Mouse (Mus musculus) limb, embryonic 13.5 days (tissue): Measurements from ENCODE around the gene Zmynd11. TPM values are rescaled to one million over a fixed set of nuclear protein-coding genes. Genes with fewer than 3 reads are reported as not detected.
A peak's percentile ranks its signal among the peaks of the same experiment; 100 is the strongest.

Source experiments
- ATAC-seq: fragments of 200-750 bp; cut with Nextera tagmentation; 2 replicates; pipeline ENCODE4 v1.8.0; 2017; ENCODE audit warnings: low read depth, moderate number of reproducible peaks, moderate TSS enrichment; ENCODE audit not compliant: low FRiP score
- H3K27ac ChIP-seq: fragments of 300-500 bp; sonication (generic); 2 replicates; pipeline ENCODE4 v1.5.1; 2015; ENCODE audit warnings: inconsistent platforms, mild to moderate bottlenecking, moderate library complexity
- H3K27me3 ChIP-seq: fragments of 300-500 bp; sonication (generic); 2 replicates; pipeline ENCODE4 v1.6.1; 2015; ENCODE audit warnings: mild to moderate bottlenecking, inconsistent platforms
- H3K36me3 ChIP-seq: fragments of 300-500 bp; sonication (generic); 2 replicates; pipeline ENCODE4 v1.6.1; 2015; ENCODE audit warnings: inconsistent platforms, mild to moderate bottlenecking, moderate library complexity
- H3K4me1 ChIP-seq: fragments of 300-500 bp; sonication (generic); 2 replicates; pipeline ENCODE4 v1.6.1; 2015; ENCODE audit warnings: inconsistent platforms
- H3K4me2 ChIP-seq: fragments of 300-500 bp; sonication (generic); replicated peaks from 2 replicates; pipeline ENCODE4 v1.6.1; 2015; ENCODE audit warnings: inconsistent platforms, mild to moderate bottlenecking, moderate library complexity
- H3K4me3 ChIP-seq: fragments of 300-500 bp; sonication (generic); 2 replicates; pipeline ENCODE4 v1.5.1; 2015; ENCODE audit warnings: moderate library complexity, mild to moderate bottlenecking, inconsistent platforms
- H3K9ac ChIP-seq: fragments of 300-500 bp; sonication (generic); 2 replicates; pipeline ENCODE4 v1.6.1; 2015; ENCODE audit warnings: mild to moderate bottlenecking, inconsistent platforms
- H3K9me3 ChIP-seq: fragments of 300-500 bp; sonication (generic); 2 replicates; pipeline ENCODE4 v1.6.1; 2016; ENCODE audit warnings: inconsistent platforms
- WGBS: fragments of 180-500 bp; shearing (Covaris S2); methylation state at CpG from one replicate; pipeline ENCODE4 v1.1.7; 2015; 5-methylcytosine and 5-hydroxymethylcytosine counted together
- polyA plus RNA-seq: library from polyadenylated mRNA; unstranded; fragments of >200 nt; fragmentation: Nextera tagmentation; extraction: Ambion mirVana; gene quantifications from 2 replicates; pipeline ENCODE4 v1.2.1, GENCODE M21; 2015

Gene Zmynd11
- 122 and 127 TPM in 2 replicates for polyA plus RNA-seq

DNA sequence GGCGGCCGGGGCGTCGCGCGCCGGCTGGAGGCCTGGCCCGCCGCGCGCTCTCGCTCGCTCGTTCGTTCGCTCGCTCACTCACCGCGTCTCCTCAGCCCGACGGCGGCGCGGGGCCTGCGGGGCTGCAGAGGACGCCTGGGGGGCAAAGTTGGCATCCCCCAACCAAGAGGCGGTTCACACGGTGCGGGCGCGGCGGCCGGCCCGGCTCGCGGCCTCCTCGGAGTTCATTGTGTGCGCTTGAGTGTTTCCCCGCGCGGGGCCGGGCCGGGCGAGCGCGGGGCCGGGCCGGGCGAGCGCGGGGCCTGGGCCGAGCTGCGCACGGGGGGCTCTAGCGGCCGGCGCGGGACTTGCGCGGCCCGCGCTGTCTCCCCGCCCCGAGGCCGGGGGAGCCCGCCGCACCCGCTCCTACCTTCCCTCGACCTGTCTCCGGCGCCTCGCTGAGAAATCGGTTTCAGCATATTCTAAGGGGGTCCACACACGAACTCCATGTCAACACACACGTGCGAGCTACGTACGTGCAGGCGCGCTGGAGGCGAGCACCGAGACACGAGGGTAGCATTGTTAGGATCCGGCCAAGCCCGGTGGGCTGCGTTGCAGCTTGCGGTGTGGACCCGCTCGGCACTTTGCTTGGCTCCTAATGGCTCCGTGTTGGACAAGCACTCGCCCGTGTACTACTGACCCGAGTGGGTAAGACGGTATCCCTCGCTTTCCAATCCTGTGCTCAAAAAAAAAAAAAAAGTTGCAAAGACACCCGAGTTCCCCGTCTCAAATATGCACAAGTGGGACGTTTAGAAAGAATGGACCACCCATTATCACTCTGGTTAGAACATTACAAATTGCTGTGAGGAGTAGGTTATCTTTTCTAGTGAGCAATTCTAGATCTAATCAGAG, at the start of gene Zmynd11:
Gene Zmynd11 (minus strand): TSS at position 685 of the 891 bp plus-strand sequence.
- Histone ChIP-seq H3K4me3 (peak within 1 kb of the TSS; percentile 98), H3K27me3 (no peaks in the 10 kb centered on the region), H3K9me3 (no peaks in the 10 kb centered on the region), H3K9ac (peak within 1 kb of the TSS; percentile 100), H3K36me3 (no peaks in the 10 kb centered on the region), H3K4me1 (peaks cover 48% of the 10 kb centered on the region), H3K27ac (peak within 1 kb of the TSS; percentile 100), H3K4me2 (peak within 1 kb of the TSS; percentile 79)
- ATAC-seq, result peak; percentile 85
- under 1% methylated on average over 86 of the region's 98 CpGs for WGBS

DNA sequence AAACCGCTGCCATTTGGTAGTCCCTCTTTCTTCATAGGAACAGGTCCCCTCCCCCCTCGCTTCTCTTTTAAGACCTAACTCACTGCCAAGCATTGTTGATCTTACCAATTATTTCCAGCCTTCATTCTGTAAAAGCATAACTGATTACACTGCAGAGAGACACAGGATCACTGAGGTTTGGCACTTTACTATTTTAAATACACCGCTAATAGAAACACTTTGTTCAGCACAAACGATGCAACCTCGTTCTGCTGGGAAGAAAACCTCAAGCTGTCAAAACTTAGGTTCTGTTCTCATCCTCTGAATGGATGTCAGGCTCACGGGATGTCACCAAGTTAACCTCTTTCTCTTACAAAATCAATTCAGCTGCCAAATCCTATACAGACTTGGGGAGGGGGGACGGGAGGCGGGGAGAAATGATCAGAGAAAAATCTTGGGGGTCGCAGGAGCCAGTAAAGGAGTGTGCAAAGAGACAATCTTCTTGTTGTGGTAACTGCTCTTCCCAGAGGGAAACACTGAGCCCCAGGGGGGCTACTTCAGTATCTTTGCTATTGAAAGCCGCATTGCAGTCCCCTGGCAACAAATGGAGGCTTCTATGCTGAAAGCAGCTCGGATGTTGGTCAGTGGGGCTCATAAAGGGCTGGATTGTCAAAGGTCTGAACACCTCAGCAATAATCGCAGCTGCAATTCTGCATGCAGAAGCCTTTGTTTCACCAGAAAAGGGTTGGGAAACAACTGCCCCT, 30.9 kb upstream of the Zmynd11 start:
- H3K27me3 ChIP-seq, result no peaks in the 10 kb centered on the region
- peak overlapping the region; percentile 64 for H3K9ac ChIP-seq
- no peaks in the 10 kb centered on the region for H3K9me3 ChIP-seq
- no peak for ATAC-seq
- WGBS, result 9% methylated on average over 12 of the region's 12 CpGs
- H3K4me3 ChIP-seq, result peak overlapping the region; percentile 30
- H3K4me1 ChIP-seq, result peaks cover 10% of the 10 kb centered on the region; the same call in 1 of the 2 replicates
- H3K27ac ChIP-seq, result no peak overlapping the region
- H3K36me3 ChIP-seq, result no peaks in the 10 kb centered on the region
- peak overlapping the region; percentile 65 for H3K4me2 ChIP-seq

DNA sequence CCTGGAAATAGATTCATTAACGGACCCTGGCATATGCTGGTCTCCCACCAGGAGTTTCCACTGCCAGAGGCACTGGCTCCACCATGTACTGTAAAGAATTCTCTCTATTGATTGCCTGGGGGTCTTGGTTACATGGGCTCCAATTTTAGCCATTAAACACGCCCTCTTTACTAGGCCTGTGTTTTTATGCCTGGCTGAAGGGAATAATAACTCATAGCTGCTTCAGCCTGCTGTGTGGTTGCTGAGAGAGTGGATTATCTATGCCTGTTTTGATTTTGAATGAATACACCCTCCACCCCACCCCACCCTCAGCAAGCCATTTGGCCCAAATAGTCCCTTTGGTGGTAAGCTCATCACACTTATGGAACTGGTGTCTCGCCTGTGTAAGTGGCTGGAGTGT, 20.9 kb upstream of the Zmynd11 start:
- 56% methylated on average over 3 of the region's 3 CpGs for WGBS
- no peaks in the 10 kb centered on the region for H3K27me3 ChIP-seq

DNA sequence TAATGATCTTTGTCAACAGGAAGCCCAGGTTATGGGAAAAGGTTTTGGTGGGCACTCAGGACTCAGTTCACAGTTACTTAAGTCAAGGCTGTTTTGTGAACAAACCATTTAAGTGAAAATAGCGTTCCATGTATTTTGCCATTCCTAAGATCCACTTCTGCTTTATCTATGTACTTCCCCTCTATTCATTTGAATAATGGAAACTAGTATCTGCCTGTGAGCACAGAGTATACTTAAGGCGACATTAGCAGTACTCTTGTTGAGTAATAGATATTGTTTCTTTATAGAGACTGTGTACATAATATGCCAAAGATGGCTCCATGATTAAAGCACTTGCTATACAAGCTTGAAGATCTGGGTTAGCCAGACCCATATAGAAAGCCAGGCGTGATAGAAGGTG, 18.6 kb upstream of the Zmynd11 start:
- Histone ChIP-seq H3K4me3 (no peak overlapping the region), H3K36me3 (no peaks in the 10 kb centered on the region), H3K4me2 (no peak overlapping the region), H3K4me1 (no peaks in the 10 kb centered on the region), H3K9ac (no peak overlapping the region), H3K27me3 (no peaks in the 10 kb centered on the region), H3K9me3 (no peaks in the 10 kb centered on the region), H3K27ac (no peak overlapping the region)
- 79% methylated on average over 3 of the region's 3 CpGs for WGBS
- ATAC-seq, result no peak

More for the DNA sequence above, 20.9 kb upstream of the Zmynd11 start:
- no peaks in the 10 kb centered on the region for H3K4me1 ChIP-seq
- H3K4me3 ChIP-seq, result no peak overlapping the region
- H3K27ac ChIP-seq, result no peak overlapping the region
- no peak overlapping the region for H3K9ac ChIP-seq
- H3K9me3 ChIP-seq, result no peaks in the 10 kb centered on the region
- ATAC-seq, result no peak
- no peaks in the 10 kb centered on the region for H3K36me3 ChIP-seq
- no peak overlapping the region for H3K4me2 ChIP-seq

DNA sequence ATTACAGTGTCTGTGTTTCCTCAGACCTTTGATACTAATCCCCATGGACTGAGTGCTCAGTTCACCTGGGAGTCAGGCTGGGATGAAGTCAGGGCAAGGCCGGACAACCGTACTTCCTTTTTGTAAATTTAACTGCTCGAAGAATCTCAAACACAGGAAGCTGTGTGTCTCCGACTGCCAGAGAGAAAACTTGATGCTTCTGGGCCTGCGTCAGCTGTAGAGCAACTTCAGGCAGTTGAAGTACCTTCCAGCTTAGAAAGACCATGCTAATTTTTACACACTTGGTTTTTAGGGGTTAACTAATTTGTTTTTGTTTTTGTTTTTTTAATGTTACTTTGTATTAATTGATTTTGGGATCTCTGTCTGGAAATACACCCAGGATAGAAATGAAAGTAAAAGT, 10.8 kb upstream of the Zmynd11 start:
- Histone ChIP-seq H3K27me3 (no peaks in the 10 kb centered on the region), H3K36me3 (no peaks in the 10 kb centered on the region), H3K4me3 (no peak overlapping the region), H3K4me1 (no peaks in the 10 kb centered on the region), H3K9me3 (no peaks in the 10 kb centered on the region), H3K9ac (no peak overlapping the region), H3K4me2 (no peak overlapping the region), H3K27ac (no peak overlapping the region)
- ATAC-seq, result no peak
- 56% methylated on average over 5 of the region's 5 CpGs for WGBS

DNA sequence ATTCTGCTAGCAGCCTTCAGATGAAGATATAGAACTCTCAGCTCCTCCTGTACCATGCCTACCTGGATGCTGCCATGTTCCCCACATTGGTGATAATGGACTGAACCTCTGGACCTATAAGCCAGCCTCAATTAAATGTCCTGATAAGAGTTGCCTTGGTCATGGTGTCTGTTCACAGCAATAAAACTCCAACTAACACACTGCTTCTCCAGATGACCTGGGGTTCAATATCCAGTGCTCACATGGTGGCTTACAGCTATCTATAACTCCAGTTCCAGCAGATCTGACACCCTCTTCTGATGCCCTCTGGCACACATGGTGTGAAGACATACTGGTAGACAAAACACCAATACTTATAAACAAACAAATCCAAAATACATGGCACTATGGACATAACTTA, 8.9 kb upstream of the Zmynd11 start:
- H3K4me3 ChIP-seq, result no peak overlapping the region
- no peak overlapping the region for H3K27ac ChIP-seq
- no peak overlapping the region for H3K4me2 ChIP-seq
- H3K4me1 ChIP-seq, result no peaks in the 10 kb centered on the region
- H3K9me3 ChIP-seq, result no peaks in the 10 kb centered on the region
- ATAC-seq, result no peak
- no peak overlapping the region for H3K9ac ChIP-seq
- no peaks in the 10 kb centered on the region for H3K36me3 ChIP-seq
- H3K27me3 ChIP-seq, result no peaks in the 10 kb centered on the region

DNA sequence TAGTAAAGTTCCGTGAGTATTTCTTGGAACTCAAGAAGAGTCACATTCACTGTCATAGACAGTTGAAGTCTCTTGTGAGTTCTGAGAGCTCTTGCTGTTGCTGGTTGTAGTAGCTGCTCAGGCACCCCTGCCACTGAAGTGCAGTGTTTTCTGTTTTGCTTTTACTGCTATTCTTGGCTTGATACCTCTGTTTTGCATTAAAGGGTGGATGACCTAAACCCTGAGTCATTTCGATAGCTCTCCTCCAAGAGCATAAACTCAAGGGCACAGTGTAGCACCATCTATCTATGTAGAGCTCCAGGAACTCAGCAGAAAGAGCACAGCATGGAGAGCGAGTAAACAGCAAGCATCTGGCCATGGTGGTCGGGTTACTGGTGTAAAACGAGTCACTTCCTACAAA, 2.1 kb upstream of the Zmynd11 start:
- no peak overlapping the region for H3K9ac ChIP-seq
- H3K4me1 ChIP-seq, result peaks cover 30% of the 10 kb centered on the region
- H3K4me2 ChIP-seq, result no peak overlapping the region
- H3K36me3 ChIP-seq, result no peaks in the 10 kb centered on the region
- ATAC-seq, result no peak
- H3K27me3 ChIP-seq, result no peaks in the 10 kb centered on the region
- H3K27ac ChIP-seq, result no peak overlapping the region
- WGBS, result 24% methylated on average over 5 of the region's 5 CpGs
- no peaks in the 10 kb centered on the region for H3K9me3 ChIP-seq
- no peak overlapping the region for H3K4me3 ChIP-seq

DNA sequence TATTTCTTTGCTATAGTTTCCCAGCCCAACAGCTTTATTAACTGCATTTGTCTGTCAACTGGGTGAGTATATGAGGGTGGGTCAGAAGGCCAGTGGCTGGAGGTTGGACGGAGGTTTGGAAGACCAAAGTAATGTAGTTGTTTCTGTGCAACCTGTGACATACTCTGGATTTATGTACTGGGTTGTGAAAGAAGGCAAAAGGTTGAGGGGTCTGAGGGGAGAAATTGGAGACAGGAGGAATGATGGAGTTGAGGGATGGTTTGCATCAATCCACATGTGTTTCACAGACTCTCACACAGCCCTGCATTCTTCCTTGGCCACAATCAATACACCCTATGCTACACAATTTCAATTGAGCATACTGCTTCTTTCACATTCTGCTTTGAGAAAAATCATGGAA, 1.4 kb upstream of the Zmynd11 start:
- Histone ChIP-seq H3K4me1 (peaks cover 38% of the 10 kb centered on the region), H3K4me3 (no peak overlapping the region), H3K9ac (no peak overlapping the region), H3K27me3 (no peaks in the 10 kb centered on the region), H3K9me3 (no peaks in the 10 kb centered on the region), H3K36me3 (no peaks in the 10 kb centered on the region), H3K4me2 (no peak overlapping the region), H3K27ac (no peak overlapping the region)
- no peak for ATAC-seq
- WGBS, result 36% methylated on average over 1 of the region's 1 CpGs

DNA sequence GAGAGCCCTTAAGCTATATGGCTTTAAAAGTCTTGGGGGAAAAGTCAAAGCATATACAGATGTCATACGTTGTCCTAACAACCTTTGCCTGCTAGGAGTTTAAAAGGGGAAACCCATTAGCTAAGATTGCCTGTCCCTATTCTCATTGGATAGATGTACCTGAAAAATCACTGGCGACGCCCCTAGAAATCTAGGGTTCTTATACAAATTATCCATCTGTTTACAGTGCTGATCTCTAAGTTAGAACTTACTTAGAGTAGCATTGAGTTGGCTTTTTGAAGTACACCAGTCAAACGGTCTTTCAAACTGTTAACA, 364 bp upstream of the Zmynd11 start:
- Histone ChIP-seq H3K27me3 (no peaks in the 10 kb centered on the region), H3K36me3 (no peaks in the 10 kb centered on the region), H3K9ac (peak overlapping the region; percentile 100), H3K4me2 (peak overlapping the region; percentile 79), H3K27ac (peak overlapping the region; percentile 100), H3K4me1 (peaks cover 44% of the 10 kb centered on the region), H3K4me3 (peak overlapping the region; percentile 98), H3K9me3 (no peaks in the 10 kb centered on the region)
- ATAC-seq, result no peak
- 3% methylated on average over 4 of the region's 4 CpGs for WGBS

DNA sequence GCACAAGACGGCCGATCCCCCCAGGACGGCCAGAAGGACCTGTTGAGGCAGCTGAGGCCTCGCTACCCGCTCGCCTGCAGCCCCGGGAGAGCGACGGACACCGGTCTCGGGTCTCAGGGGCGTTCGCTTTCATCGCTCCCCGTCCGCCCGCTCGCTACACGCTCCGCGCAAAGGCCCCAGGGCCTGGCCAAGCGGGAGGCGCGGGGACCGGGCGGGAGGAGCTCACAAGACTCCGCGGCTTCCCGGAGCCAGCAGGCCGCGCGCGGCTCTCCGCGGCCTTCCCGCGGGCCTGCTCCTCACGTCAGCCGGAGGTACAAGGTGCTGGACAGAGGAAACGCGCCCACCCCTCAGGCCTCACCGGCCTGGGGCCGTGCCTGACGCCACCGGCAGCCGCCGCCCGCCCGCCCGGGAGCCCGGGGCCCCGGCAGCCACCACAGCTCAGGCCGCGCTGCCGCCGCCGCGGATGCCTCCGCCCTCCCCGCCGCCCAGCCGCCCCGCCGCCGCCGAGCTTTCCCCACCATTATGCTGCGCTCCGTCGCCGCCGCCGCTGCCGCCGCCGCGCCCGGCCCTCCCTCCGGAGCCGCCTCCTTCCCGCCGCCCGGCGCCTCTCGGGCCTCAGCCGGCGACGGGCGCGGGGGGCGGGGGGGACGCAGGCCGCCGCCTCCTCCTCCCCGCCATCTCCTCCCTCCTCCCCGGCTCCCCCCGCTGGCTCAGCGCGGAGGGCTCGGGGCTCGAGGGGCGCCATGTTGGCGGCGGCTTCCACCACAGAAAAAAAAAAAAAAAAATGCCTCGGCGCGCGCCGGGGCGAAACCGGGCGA, 1.1 kb downstream of the Zmynd11 start:
- Histone ChIP-seq H3K27me3 (no peaks in the 10 kb centered on the region), H3K36me3 (no peaks in the 10 kb centered on the region), H3K27ac (peak overlapping the region; percentile 100), H3K4me3 (peak overlapping the region; percentile 98), H3K4me1 (peaks cover 53% of the 10 kb centered on the region), H3K4me2 (peak overlapping the region; percentile 79), H3K9me3 (no peaks in the 10 kb centered on the region), H3K9ac (peak overlapping the region; percentile 100)
- under 1% methylated on average over 73 of the region's 111 CpGs for WGBS
- peak; percentile 82 for ATAC-seq

DNA sequence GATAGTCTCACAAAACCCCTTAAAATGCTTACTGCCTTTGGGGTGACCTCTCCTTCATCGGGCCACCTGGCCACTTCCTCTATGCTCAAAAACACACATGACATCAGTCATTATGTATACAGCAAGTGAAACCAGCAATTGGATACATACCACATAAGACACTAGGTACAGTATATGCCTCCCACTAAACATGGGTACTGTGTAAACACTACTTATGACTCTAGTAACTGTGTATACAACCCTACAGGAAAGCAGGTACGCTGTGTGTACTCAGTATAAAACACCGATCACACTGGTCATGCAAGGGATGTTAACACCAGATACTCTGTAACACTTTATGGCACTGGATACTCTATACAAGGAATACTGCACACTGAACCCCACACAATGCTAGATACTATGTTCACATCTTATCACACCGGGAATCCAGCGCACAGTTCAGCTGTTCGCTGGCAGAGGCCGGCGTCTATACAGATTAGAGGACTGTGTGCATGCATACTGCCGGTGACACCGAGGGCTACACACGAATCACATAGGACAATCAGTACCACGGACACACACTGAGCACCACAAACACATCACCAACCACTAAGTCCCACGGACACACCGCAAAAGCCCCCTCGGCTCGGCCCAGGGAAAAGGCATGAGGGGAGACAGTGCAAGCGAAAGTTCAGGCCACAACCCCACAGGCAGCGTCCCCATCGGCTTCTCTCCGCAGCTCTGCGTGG, 1.9 kb downstream of the Zmynd11 start:
- peak overlapping the region; percentile 100 for H3K9ac ChIP-seq
- peaks cover 60% of the 10 kb centered on the region for H3K4me1 ChIP-seq
- peak; percentile 41 for ATAC-seq
- H3K9me3 ChIP-seq, result no peaks in the 10 kb centered on the region
- WGBS, result 3% methylated on average over 21 of the region's 21 CpGs
- no peaks in the 10 kb centered on the region for H3K27me3 ChIP-seq
- H3K36me3 ChIP-seq, result no peaks in the 10 kb centered on the region
- peak overlapping the region; percentile 98 for H3K4me3 ChIP-seq
- H3K4me2 ChIP-seq, result peak overlapping the region; percentile 79
- peak overlapping the region; percentile 100 for H3K27ac ChIP-seq
